Comparison of ENCODE assay signal across 18 mouse cellular contexts in genomic region chrX:119886957-119887593, GRCm38 (mm10). TPM values are rescaled to one million over a fixed set of nuclear protein-coding genes. Genes with fewer than 3 reads are reported as not detected.
"Had no signal": no experiment of that assay in that cellular context is flagged by ENCODE, and none has a peak within 500 bp of the region (broad histone marks: within the 10 kb centered on the region; RNA-seq: fewer than 3 reads in every experiment).

No protein-coding gene starts in this region.

- H3K36me3 ChIP-seq: neural tube, embryonic 13.5 days; neural tube, embryonic 15.5 days; stomach, embryonic 15.5 days had no signal

- H3K27me3 ChIP-seq: neural tube, embryonic 13.5 days; neural tube, embryonic 15.5 days; stomach, embryonic 15.5 days had no signal

- H3K9me3 ChIP-seq: neural tube, embryonic 13.5 days; neural tube, embryonic 15.5 days; stomach, embryonic 15.5 days had no signal

- H3K4me2 ChIP-seq: neural tube, embryonic 13.5 days; neural tube, embryonic 15.5 days; stomach, embryonic 15.5 days had no signal

- H3K4me3 ChIP-seq: neural tube, embryonic 13.5 days; neural tube, embryonic 15.5 days; stomach, embryonic 15.5 days had no signal

- H3K9ac ChIP-seq: neural tube, embryonic 13.5 days; neural tube, embryonic 15.5 days; stomach, embryonic 15.5 days had no signal

- DNase-seq: retina, postnatal 1 day; right cerebral cortex, adult 18-20 months; right cerebral cortex, postnatal 14 days; right cerebral cortex, postnatal 25 days; right cerebral cortex, postnatal 4 days; spleen, adult 18-20 months; thymus, adult 18-20 months; thymus, adult 2 months; thymus, postnatal 14 days; thymus, postnatal 25 days; thymus, postnatal 36 days; thymus, postnatal 4 days had no signal

- H3K27ac ChIP-seq: neural tube, embryonic 13.5 days; neural tube, embryonic 15.5 days; stomach, embryonic 15.5 days; stomach, postnatal 0 days had no signal

- H3K4me1 ChIP-seq: neural tube, embryonic 13.5 days; neural tube, embryonic 15.5 days; stomach, embryonic 15.5 days had no signal

RNA-seq across cellular contexts. Expression of gene Pabpc5, which starts 39.9 kb away (rescaled TPM):
- polyA plus RNA-seq: small intestine, adult 2 months; spleen, adult 2 months; thymus, adult 2 months had no signal
